Comparison of ENCODE assay signal across 8 mouse cellular contexts in the genomic region with DNA sequence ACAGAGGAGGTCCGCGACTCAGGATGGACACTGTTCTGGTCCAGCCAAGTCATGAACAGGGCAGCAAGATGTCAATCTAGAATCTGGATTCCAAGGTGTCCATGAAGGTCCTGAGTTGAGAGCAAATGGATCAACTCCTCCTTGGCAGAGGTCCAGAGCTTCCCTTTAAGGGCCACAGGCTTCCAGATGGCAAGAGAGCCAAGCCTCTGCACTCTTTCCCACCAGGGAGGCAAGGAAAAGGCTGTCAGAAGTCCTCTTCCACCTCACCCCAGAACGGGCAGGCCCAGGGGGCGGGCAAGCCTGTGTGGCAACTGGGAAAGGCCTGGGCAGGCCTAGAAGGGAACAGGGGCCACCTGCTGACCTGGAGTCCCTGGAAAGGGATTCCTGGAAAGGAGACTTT. TPM values are rescaled to one million over a fixed set of nuclear protein-coding genes. Genes with fewer than 3 reads are reported as not detected.
DNase-seq lines count a peak whose midpoint lies in the region; ATAC-seq and TF ChIP-seq lines count a peak whose summit lies in the region.
"Had no signal": no experiment of that assay in that cellular context is flagged by ENCODE, and none has a peak within 500 bp of the region (broad histone marks: within the 10 kb centered on the region; RNA-seq: fewer than 3 reads in every experiment).

No protein-coding gene starts in this region.

- 14% methylated on average over 4 of the region's 4 CpGs for WGBS in cerebellum, adult 2 months
- 59% methylated on average over 4 of the region's 4 CpGs for WGBS in forebrain, embryonic 13.5 days
- 73% methylated on average over 4 of the region's 4 CpGs for WGBS in midbrain, embryonic 11.5 days
- 90% methylated on average over 4 of the region's 4 CpGs for WGBS in thymus, adult 2 months

- no peaks in the 10 kb centered on the region for H3K27me3 ChIP-seq in cerebellum, adult 2 months (ENCODE audit: control insufficient read depth, insufficient read depth, low read length)
- no peaks in the 10 kb centered on the region for H3K27me3 ChIP-seq in forebrain, embryonic 13.5 days
- no peaks in the 10 kb centered on the region for H3K27me3 ChIP-seq in midbrain, embryonic 11.5 days (ENCODE audit: control insufficient read depth, insufficient read depth, low read length)
- no peaks in the 10 kb centered on the region for H3K27me3 ChIP-seq in thymus, adult 2 months (ENCODE audit: control insufficient read depth, insufficient read depth, low read length)
- H3K27me3 ChIP-seq: lung, embryonic 15.5 days had no signal

- peak overlapping the region; percentile 91 for H3K27ac ChIP-seq in cerebellum, adult 2 months (ENCODE audit: insufficient read depth, low read length)
- peak overlapping the region; percentile 88 for H3K27ac ChIP-seq in forebrain, embryonic 13.5 days
- H3K27ac ChIP-seq in midbrain, embryonic 11.5 days (ENCODE audit: low read depth, low read length), result peak overlapping the region; percentile 41; the same call in 1 of the 2 replicates
- H3K27ac ChIP-seq in thymus, adult 2 months (ENCODE audit: control insufficient read depth, insufficient read depth, low read length), result no peak overlapping the region
- H3K27ac ChIP-seq: lung, embryonic 15.5 days had no signal

- H3K4me3 ChIP-seq in cerebellum, adult 2 months (replicated peaks; ENCODE audit: insufficient read depth, low read depth, low read length), result no peak overlapping the region
- no peak overlapping the region for H3K4me3 ChIP-seq in forebrain, embryonic 13.5 days
- H3K4me3 ChIP-seq in midbrain, embryonic 11.5 days (ENCODE audit: low read depth, low read length), result no peak overlapping the region
- no peak overlapping the region for H3K4me3 ChIP-seq in thymus, adult 2 months (ENCODE audit: control insufficient read depth, insufficient read depth, low read length)
- H3K4me3 ChIP-seq: lung, embryonic 15.5 days had no signal

- DNase-seq in brain, embryonic 14.5 days (ENCODE audit: low read depth), result peak; percentile 57
- peak in 1 of 2 experiments; percentile 82 for DNase-seq in cerebellum, adult 2 months
- DNase-seq in midbrain, embryonic 11.5 days (ENCODE audit: low spot score, missing footprints), result no peak
- DNase-seq in urinary bladder, postnatal 14 days (ENCODE audit: low spot score), result no peak
- no peak for DNase-seq in thymus, adult 2 months
- no peak for DNase-seq in spleen, postnatal 36 days (ENCODE audit: low spot score in 2 of 2)

- no peak overlapping the region for H3K9ac ChIP-seq in forebrain, embryonic 13.5 days
- H3K9ac ChIP-seq in midbrain, embryonic 11.5 days (ENCODE audit: low read length), result no peak overlapping the region
- H3K9ac ChIP-seq: lung, embryonic 15.5 days had no signal

- ATAC-seq in forebrain, embryonic 13.5 days, result no peak
- ATAC-seq in midbrain, embryonic 11.5 days (ENCODE audit: low FRiP score), result no peak

- no peaks in the 10 kb centered on the region for H3K9me3 ChIP-seq in forebrain, embryonic 13.5 days (replicated peaks)
- no peaks in the 10 kb centered on the region for H3K9me3 ChIP-seq in midbrain, embryonic 11.5 days (ENCODE audit: control insufficient read depth, low read length)
- H3K9me3 ChIP-seq: lung, embryonic 15.5 days had no signal

- no peak for TF ChIP-seq CTCF in brain, embryonic 14.5 days (IDR thresholded peaks at IDR 0.05; ENCODE audit: borderline replicate concordance, extremely low read depth, insufficient read depth, insufficient read length)
- no peak for TF ChIP-seq CTCF in cerebellum, adult 2 months (IDR thresholded peaks at IDR 0.05; ENCODE audit: borderline replicate concordance, insufficient read depth, low read depth, low read length)
- no peak for TF ChIP-seq CTCF in thymus, adult 2 months (IDR thresholded peaks at IDR 0.05; ENCODE audit: borderline replicate concordance, control insufficient read depth, extremely low read depth, insufficient read depth, low read length, poor library complexity)

- no peak overlapping the region for H3K4me2 ChIP-seq in forebrain, embryonic 13.5 days
- no peak overlapping the region for H3K4me2 ChIP-seq in midbrain, embryonic 11.5 days
- H3K4me2 ChIP-seq: lung, embryonic 15.5 days had no signal

- no peaks in the 10 kb centered on the region for H3K36me3 ChIP-seq in forebrain, embryonic 13.5 days (ENCODE audit: poor library complexity, severe bottlenecking)
- no peaks in the 10 kb centered on the region for H3K36me3 ChIP-seq in midbrain, embryonic 11.5 days (ENCODE audit: control insufficient read depth, insufficient read depth, low read length)
- H3K36me3 ChIP-seq in thymus, adult 2 months (ENCODE audit: control insufficient read depth, insufficient read depth, low read length), result no peaks in the 10 kb centered on the region
- H3K36me3 ChIP-seq: lung, embryonic 15.5 days had no signal

- peaks cover 51% of the 10 kb centered on the region for H3K4me1 ChIP-seq in cerebellum, adult 2 months (ENCODE audit: control insufficient read depth, insufficient read depth, low read length)
- H3K4me1 ChIP-seq in forebrain, embryonic 13.5 days, result peaks cover 46% of the 10 kb centered on the region
- H3K4me1 ChIP-seq in midbrain, embryonic 11.5 days (ENCODE audit: control insufficient read depth, insufficient read depth, low read length), result peaks cover 8% of the 10 kb centered on the region
- H3K4me1 ChIP-seq in thymus, adult 2 months (replicated peaks; ENCODE audit: control insufficient read depth, insufficient read depth, low read length), result no peaks in the 10 kb centered on the region

- no peak for TF ChIP-seq POLR2A in brain, embryonic 14.5 days (IDR thresholded peaks at IDR 0.05; ENCODE audit: borderline replicate concordance, extremely low read depth, insufficient read depth, insufficient read length, poor library complexity, severe bottlenecking)
- no peak for TF ChIP-seq POLR2A in cerebellum, adult 2 months (IDR thresholded peaks at IDR 0.05; ENCODE audit: borderline replicate concordance, insufficient read depth, low read length)
- TF ChIP-seq POLR2A in thymus, adult 2 months (IDR thresholded peaks at IDR 0.05; ENCODE audit: control insufficient read depth, extremely low read depth, insufficient read depth, low read length, poor library complexity), result no peak

RNA-seq across cellular contexts. Expression of gene Ppp1r26, which starts 58.7 kb away (rescaled TPM):
- polyA plus RNA-seq in brain, embryonic 14.5 days (2012; rRNA removed), result 18.9 and 28.3 TPM in 2 replicates
- polyA plus RNA-seq in cerebellum, adult 2 months (2012; rRNA removed), result 11.5 and 12.4 TPM in 2 replicates
- polyA plus RNA-seq in forebrain, embryonic 13.5 days (2015; fragmentation: Nextera tagmentation; extraction: Ambion mirVana), result 6.2 and 8.4 TPM in 2 replicates
- 2.9 and 3.2 TPM in 2 replicates for polyA plus RNA-seq in midbrain, embryonic 11.5 days (2014; fragmentation: Nextera tagmentation; extraction: Ambion mirVana)
- 1.2 and 1.3 TPM in 2 replicates for polyA plus RNA-seq in thymus, adult 2 months (2012; rRNA removed)
